Mouse (Mus musculus): ENCODE data around the gene Olfr655.

Olfr655 gene

DNA sequence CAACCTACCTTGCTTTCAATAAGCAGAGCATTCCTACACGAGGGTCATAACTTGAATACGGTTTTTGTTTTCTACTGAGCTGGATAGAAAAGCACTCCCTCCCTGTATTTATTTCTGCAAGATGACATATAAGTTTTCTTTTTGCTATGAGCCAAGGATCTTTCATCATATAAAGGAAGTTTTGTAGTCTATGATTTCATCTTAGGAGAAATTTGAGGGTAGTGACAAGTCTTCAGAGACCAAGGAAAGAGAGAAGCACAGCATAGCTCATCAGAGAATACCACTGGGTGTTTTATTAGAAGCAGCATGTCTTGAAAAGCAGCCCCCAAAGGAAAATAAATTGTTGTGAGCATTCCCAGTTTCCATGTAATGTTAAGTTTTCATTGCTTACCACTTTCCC, at the start of gene Olfr655:
Gene Olfr655 (minus strand): TSS at position 101 of the 400 bp plus-strand sequence.
- DNase-seq (ENCODE audit: low spot score in 2 of 2), result no peak

DNA sequence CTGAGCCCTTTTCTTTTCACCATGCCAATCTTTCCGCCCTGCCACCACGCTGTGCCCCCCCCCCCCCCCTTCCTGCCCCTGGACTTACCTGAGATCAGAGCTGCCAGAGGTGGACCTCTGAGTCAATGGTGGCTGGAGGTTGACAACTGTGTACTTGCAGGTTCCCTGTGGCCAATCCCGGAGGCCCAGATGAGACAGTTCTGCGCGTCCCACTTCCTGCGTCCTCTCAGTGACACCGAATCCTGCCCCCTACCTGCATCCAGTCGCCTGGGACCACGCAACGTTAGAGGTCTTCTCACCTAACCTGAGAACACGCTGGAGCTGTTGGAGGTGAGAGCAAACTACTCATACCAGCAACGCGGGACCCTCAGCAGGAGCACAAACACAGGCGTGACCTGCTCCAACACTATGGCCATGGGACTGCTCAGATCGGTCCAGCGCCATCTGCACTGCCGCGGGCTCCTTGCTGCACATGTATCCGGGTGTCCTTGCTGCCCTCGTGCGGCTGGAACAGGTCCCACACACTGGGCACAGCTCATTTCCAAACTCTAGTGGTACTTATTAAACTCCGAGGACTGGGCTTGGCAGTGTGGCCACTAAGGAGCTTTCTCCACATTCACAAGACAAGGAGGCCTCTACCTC, 45.4 kb upstream of the Olfr655 start, which contains the start of gene Olfr658:
Gene Olfr658 (minus strand): TSS at position 465 of the 642 bp plus-strand sequence.
- peak in 1 of 2 experiments; percentile 13 for DNase-seq (ENCODE audit: low spot score in 2 of 2)

DNA sequence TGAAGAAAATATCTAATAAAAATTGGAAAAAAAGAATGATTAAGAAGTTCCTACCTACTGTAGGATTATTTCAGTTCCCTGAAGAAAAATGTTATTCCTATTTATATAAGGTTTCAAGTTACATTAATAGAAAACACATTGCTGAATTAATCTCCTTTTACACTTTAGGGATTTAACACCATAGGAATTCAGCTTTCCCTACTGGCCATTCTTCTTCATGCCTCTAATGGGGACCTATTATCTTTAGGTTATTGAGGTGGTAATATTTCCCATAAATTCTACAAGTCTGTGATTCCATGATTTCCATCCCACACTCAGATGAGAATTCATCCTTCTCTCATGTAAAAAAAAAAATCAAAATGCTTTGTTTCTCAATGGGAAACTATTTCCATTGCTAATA, 22.9 kb upstream of the Olfr655 start, which contains the start of gene Olfr657:
Gene Olfr657 (plus strand): TSS at position 301 of the 400 bp plus-strand sequence.
- no peak for DNase-seq (ENCODE audit: low spot score in 2 of 2)

DNA sequence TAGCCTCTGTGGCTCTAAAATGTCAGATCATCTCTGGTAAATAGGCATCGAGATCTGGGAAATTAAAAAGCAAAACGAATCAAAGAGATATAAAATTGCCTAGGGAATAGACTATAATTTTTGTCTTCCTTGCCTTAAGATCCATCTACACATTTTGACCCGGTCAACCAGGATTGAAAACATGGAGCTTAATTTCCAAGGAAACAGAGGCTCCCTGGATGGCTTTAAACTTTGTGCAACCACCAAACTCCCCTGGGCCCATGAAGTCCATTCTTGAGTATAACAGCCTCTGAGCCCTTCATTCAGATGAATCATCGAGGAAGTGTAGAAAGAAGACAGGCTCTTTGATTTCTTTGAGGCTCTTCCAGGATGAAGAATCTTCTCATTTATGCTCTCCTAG, 12.1 kb upstream of the Olfr655 start, which contains the start of gene Olfr656:
Gene Olfr656 (plus strand): TSS at position 301 of the 400 bp plus-strand sequence.
- DNase-seq (ENCODE audit: low spot score in 2 of 2), result no peak

DNA sequence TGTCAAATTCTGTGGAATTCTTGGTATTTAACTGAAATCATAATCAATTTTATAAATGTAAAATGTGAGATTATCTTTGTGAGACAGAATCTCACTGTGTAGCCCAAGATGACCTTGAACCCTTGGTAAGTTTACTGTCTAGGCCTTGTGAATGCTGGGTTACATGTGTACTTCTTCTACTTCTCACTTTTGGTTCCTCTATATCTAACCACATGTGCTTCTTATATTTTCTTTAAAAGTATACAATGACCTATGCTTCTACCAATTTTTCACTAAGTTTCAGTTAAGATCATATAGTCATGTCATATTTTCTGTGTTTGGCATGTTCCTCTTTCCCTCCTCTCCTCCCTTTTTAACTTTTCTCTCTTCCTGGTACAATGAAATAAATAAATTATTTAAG, 3.1 kb upstream of the Olfr655 start:
- DNase-seq (ENCODE audit: low spot score in 2 of 2), result no peak

DNA sequence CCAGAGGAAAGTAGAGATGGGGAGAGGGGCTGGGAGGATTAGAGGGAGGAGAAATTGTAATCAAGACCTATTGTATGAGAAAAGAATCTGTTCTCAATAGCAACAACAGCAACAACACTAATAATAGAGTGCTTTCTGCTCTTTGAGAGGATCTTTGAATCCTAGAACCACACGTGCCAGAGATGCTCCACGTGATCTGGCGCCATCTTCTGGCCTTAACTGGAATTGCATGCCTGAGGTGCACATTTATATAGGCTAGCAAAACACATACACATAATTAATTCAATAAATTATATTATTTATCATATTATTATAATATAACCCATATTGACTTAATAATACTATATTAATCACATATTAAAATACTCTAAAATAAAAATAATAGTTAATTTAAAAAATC, 1.6 kb upstream of the Olfr655 start:
- peak in 1 of 2 experiments; percentile 5 for DNase-seq (ENCODE audit: low spot score in 2 of 2)

DNA sequence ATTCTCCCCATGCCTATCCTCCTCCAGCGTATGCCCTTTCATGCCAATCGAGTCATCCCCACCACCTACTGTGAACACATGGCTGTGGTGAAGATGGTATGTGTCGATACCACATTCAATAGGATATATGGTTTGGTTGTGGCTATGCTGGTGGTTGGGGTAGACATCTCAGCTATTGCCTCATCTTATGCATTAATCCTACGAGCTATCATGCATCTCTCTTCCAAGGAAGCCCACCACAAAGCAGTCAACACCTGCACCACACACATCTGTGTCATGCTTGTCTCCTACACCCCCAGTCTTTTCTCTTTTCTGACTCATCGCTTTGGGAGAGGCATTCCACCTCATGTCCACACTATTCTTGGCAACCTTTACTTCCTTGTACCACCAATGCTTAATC, 13.3 kb downstream of the Olfr655 start:
- no peak for DNase-seq (ENCODE audit: low spot score in 2 of 2)

DNA sequence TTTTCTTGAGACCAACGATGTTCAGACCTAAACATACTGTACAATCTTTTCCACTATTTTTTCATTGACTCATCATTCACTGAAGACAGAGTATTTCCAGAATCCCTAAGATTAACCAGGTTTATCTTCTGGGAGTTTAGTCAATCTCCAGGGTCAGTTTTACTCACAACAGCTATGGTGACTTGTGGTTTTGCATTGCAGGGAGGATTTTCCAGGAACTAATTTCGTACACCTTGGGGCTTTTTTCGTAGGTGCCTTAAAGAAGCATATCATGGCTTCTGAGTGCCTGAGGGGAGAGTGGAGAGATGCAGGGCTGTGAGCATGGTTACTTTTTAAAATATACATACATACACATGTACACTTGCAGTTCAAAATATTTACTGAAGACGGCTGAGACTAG, 14.9 kb downstream of the Olfr655 start, which contains the start of gene Olfr654:
Gene Olfr654 (plus strand): TSS at position 301 of the 400 bp plus-strand sequence.
- no peak for DNase-seq (ENCODE audit: low spot score in 2 of 2)

DNA sequence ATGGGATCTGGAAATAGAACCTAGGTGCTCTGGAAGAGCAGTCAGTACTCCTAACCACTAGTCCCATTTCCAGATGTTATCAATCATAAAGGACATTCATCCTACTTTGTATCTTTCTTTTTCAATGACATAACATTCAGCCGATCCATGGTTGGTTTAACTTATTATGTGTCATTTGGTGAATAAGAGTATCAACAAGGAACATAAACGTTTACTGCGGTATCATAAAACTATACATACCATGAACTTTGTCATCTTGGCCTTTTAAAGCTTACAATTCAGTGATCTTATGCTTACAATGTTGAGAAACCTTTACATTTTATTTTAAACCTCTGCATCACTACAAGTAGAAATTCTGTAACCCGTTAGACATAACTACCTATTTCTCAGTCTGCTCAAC, 20.1 kb downstream of the Olfr655 start:
- no peak for DNase-seq (ENCODE audit: low spot score in 2 of 2)

DNA sequence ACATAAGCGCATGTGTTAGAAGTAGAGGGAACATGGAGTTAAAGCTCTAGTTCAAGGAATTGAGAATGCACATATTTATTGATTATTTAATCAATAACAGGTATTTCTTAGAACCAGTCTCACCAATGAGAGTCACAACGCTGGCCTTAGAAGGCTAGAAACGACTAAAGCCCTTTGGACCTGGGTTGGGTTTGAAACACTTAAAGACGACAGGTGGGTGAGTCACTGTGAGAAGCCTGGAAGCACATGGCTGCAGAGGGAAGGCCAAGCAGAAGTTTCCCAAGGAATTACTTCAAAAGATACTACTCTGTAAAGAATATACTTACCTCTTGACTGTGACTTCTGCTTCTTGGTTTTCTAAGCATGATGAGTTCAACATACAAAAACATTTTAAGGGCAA, 20.7 kb downstream of the Olfr655 start:
- DNase-seq (ENCODE audit: low spot score in 2 of 2), result no peak

DNA sequence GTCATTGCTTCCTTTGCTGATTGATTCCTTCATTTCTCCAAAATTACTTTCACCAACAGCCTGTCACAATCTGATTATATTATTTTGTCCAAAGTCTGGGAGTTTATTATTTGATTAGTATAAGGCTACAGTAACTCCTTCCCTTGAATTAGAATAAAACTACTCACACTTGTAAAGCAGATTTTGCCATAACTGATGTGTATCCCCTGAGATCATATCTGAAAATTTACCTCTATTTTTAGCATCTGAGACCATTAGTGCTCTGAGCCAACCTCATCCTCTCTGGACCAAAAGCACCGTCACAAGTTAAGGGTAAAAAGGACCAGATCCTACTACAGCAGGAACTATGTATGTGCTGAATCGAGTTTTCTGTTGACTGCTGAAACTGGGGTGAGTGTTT, 24.6 kb downstream of the Olfr655 start, which contains the start of gene Olfr653:
Gene Olfr653 (plus strand): TSS at position 301 of the 400 bp plus-strand sequence.
- no peak for DNase-seq (ENCODE audit: low spot score in 2 of 2)

DNA sequence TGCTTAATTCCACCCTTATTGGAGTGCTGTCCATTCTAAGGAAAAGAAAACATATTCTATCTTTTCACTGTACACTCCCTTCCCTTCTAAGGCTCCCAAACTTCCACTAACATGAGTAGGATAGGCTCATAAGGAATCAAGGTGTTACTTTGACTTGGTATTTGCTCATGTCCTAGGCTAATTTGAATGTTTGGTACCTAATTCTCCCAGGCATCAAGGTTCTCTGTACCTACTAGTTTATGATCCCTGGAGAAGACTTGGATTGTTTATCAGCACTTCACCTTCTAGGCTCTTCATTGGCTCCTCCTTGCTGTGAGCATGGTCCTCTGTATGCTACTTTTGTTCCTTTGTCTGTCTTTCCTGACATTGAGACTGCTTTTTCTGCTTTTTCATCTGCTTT, 41.0 kb downstream of the Olfr655 start, which contains the start of gene Olfr652:
Gene Olfr652 (plus strand): TSS at position 301 of the 400 bp plus-strand sequence.
- DNase-seq (ENCODE audit: low spot score in 2 of 2), result no peak

DNA sequence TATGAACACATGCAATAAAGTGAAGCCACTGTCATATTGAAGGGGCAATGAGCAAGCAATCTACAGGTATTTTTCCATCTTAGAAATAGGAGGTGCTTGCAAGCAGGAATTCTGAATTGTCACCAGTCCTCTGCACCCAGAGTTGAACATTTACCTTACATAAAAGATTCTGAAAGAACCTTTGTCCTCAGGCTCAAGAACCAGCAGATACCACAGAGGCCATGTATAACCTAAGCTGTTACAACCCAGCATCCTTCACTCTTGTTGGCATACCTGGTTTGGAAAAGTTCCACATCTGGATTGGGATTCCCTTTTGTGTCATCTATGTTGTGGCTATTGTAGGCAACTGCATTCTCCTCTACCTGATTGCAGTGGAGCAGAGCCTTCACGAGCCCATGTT, 48.9 kb downstream of the Olfr655 start:
- DNase-seq (ENCODE audit: low spot score in 2 of 2), result no peak

DNA sequence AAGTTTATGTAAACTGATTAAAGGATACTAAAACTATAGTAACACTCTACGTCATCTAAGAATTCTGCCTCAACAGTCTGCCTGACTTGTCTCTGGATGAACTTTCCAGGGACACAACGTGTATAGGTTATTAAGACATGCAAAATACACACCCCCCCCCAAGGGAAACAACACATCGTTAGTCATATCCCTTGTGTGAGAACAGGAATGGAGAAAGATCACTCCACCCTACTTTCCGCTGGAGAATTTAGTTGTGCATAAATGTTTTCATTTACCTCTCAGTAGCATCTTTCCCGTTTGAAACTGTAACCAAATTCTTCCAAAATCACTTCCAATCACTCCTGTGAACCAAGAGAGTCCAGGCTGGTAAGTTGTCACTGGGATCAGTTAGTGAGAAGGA, 51.7 kb downstream of the Olfr655 start, which contains the start of gene Olfr651:
Gene Olfr651 (plus strand): TSS at position 301 of the 400 bp plus-strand sequence.
- no peak for DNase-seq (ENCODE audit: low spot score in 2 of 2)

All from urinary bladder, adult 18-20 months (tissue).